Mouse (Mus musculus) megakaryocyte, adult 5-6 weeks (primary cell): ENCODE results near the gene Ube2n. TPM values are rescaled to one million over a fixed set of nuclear protein-coding genes. Genes with fewer than 3 reads are reported as not detected.

ENCODE experiments used
- ATAC-seq: 2 replicates; pipeline ENCODE4 v1.8.0; 2016; ENCODE audit warnings: mild to moderate bottlenecking, inconsistent platforms; ENCODE audit not compliant: poor library complexity, severe bottlenecking
- total RNA-seq, 2 experiments: library from RNA; stranded (forward) in 1 of 2; stranded (reverse) in 1 of 2; fragments of 153-499, 151-499 nt in 1 of 2; fragments of 221-1000, 200-1000 nt in 1 of 2; gene quantifications; 2 replicates each; pipeline versions ENCODE4 v1.2.3 to v1.2.4; 2015 to 2017

The Ube2n gene
- total RNA-seq (2015) (344 and 363 TPM in 2 replicates), total RNA-seq (2017) (135 and 144 TPM in 2 replicates)

DNA sequence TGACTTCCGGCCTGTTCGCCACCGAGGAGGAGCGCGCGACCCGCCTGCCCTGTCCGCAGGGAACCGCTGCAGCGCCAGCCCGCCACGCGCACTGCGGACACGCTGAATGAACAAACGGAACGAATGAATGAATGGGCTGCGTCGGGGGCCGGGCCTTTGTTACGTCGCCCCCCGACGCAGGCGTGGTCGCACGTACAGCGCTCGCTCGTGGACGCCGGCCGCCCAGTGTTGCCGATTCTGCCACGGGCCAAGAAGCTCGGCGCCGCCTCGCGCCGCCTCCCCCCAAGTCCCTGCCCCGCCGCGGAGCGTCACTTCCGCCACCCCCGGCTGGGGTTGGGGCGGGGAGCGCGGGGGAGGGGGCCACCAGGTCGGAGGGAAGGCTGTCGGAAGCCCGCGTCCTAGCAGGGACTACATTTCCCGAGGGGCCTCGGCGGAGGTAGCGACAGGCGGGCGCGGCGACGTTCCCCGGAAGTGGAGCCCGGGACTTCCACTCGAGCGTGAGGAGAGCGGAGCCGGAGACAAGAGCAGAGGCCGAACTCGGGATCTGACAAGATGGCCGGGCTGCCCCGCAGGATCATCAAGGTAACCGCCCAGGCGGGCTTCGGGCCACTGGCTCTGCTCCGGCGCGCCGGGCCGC lies at the start of gene Ube2n:
Gene Ube2n, plus strand, starts transcription at position 490 of the 637 bp plus-strand sequence.
- peak; percentile 88 for ATAC-seq

DNA sequence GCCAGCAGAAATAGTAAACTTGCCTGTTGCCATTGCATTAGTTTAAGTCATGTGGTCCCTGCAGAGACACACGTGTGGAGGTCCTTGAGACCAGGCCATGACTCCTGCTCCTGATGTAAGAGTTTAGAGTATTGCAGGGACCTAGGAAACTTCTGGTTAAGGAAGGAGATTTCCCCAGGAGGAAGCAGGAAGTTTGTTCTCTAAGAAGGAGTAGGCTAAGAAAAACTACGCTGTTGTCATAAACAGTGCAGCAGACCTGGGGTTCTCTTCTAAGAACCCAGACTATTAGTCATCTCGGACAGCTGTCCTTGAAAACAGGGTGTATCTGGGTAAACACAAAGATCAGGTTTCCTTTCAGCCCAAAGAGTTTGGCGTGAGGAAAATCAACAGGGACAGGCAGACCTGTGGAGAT lies 49.5 kb upstream of the Ube2n start:
- ATAC-seq, result no peak

DNA sequence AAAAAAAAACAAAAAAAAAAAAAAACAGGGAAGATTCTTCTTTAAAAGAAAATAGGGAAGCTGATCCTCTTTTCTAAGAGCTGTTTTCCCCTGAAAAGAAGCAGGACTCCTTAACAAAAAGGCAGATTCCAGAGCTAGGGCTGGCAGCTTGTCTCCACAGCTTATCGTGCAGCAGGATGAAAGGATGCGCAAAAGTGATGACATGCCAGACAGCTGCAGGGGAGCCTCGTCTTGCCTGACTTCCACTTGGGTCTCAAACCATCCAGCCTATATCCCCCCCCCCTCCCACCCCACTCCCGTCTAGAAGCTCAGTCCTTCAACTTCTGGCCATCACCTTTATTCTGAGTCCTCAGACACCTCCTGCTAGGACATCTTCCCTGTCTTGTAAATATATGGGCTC lies 46.1 kb upstream of the Ube2n start:
- no peak for ATAC-seq

DNA sequence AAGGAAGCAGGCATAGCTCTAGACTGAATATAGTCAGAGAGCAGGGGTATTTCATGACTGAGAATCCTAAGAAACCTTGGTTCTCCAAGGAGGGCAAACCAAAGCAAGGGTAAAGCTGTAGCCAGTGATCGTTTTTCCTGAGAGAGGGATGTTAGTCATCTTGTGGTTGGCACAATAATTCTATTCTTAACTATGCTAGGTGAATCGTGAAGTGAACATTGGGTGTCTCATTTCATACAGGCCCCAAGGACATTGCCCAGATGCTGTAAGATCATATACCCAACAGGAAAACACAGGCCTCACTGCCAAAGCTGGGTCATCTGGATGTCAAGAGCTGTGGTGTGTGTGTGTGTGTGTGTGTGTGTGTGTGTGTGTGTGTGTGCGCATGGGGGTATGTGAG lies 43.8 kb upstream of the Ube2n start:
- no peak for ATAC-seq

DNA sequence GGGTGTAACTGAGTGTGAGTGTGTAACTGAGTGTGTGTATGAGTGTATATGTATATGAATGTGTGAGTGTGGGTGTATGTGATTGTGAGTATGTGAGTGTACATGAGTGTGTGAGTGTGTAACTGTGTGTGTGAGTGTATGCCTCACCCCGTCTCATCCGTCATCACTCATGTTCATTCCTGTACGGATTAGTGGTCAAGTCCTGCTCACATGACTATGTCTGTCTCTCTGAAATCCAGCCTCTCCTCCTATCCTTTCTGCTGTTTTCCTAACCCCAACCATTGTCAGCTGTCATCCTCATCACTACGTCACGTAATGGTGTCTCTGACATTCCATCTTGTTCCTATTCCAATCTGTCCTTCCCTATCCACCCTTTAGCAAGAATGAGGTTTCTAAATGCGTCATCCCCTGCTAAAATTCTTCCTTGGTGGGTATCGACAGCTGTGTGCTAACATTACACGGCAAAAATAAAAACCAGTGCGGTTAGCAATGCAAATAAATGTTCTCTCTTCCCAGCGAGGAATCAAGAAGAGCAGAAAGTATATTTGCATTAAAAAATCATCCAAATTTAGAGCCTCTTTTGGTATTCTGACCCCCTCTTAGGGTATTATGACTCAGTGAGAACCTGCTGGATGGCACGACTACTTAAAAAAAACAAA lies 42.9 kb upstream of the Ube2n start:
- no peak for ATAC-seq

DNA sequence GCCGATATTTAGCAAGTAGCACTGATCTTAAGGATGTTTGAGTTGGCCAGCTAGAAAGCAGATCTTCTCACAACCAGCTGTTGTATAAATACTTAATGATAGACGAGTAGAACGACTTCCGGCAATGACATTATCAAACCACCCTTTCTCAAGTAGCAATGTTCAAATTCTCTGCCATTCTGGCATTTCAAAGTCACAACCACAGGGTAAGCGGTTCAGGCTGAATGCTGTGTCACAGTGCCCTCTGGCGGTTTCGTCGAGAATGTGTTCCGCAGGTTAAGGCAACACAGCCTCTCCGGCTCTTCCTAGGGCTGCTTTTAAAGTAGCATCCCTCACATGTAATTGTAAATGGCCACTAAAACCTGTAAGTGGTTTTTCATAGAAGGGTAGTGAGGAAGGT lies 39.0 kb upstream of the Ube2n start:
- ATAC-seq, result peak; percentile 99

DNA sequence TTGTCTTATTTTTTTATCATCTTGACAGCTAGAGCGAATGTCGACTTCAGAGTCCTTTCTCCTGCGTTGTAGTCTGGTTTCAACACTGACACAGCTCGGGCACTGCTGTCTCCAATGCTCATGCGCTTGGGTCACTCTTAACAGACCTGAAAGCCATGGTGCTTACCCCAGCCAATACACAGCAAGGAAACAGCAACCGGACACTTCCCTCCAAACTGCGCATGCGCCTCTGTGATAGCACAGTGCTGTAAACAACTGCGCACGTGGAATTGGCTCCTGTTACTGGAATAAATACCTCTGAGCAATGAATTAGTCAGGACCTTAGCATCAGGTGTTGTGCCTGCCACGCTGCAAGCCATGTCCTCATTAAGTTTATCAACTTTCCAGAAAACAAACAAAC lies 37.4 kb upstream of the Ube2n start:
- ATAC-seq, result no peak

DNA sequence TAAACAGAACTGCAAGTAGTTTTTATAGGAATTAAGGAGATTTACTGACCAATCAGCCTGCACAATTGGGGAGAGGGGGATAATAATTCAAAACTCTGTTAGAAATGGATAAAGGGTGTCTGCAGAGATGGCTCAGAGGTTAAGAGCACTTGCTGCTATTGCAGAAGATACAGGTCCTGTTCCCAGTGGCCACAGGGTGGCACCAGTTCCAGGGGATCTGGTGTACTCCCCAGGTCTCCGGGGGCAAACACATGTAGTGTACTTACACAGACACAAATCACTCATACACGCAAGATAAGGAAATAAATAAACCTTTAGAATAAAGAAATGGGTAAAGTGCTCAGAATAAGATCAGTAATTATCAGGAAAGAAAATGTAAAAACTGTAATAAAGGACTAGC lies 25.3 kb upstream of the Ube2n start:
- no peak for ATAC-seq

DNA sequence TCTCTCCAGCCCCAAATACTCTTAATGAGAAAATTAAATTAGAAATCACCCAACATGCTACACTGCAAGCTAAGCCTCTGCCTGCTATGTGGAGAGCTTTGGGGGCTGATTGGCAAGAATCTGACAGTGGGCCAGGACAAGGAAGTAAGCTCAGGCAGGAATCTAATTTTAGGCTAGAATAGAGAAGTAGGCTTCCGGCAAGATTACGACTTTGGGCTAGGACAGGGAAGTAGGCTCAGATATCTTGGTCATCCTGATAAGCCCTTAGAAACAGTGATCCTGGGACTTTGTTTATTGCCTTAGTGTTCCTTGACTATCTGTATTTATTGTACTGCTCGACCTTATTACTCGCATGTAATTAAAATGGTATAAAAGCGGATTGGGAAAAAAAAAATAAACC lies 20.7 kb upstream of the Ube2n start:
- ATAC-seq, result no peak

DNA sequence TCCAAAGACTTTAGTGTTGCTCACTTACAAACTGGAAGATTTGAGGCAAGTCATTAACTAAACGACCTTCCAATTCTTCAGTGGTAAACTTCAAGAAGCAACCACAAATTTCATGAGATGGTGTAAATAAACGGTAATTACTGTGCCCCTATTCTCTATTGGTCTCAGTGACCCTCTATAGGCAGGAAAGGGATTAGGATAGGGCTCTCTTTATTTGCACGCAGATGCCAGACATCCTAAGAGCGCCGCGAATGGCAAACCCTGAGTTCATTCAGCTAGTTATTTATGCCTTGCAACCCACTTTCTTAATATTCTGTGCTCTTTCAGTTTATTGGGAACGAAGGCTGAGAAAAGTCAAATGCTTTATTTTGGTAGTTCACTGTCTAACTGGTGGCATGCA lies 13.9 kb upstream of the Ube2n start:
- no peak for ATAC-seq

DNA sequence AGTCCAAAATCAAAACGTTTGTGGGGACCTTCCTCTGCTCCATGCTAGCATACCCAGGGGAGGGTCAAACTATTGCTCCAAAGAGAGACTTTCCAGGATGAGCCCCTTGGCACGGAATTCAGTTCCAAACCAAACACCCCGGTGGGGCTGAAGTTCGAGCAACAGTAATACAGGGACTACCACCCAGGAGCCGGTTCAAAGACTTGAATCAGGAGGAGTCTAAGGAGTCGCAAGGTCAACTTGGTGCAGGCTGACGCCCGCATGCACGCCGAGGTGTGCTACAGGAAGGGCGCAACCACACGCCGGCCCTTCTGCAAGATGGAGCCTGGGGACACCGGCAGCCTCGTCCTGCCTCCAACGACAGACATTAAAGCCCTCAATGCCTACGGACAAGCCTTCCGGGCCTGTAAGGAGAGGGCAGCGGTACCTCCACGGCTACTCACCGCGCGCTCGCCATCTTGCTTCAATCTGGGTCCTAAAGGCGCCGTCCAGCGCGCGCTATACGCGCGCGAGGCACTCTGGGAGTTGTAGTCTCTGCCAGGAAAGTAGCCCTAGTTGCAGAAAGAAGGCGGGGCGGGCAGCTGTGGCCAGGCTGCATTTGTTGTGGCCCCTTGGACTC lies 13.4 kb upstream of the Ube2n start, which contains the start of gene Mrpl42:
Gene Mrpl42, minus strand, starts transcription at position 478 of the 619 bp plus-strand sequence.
- peak; percentile 100 for ATAC-seq

DNA sequence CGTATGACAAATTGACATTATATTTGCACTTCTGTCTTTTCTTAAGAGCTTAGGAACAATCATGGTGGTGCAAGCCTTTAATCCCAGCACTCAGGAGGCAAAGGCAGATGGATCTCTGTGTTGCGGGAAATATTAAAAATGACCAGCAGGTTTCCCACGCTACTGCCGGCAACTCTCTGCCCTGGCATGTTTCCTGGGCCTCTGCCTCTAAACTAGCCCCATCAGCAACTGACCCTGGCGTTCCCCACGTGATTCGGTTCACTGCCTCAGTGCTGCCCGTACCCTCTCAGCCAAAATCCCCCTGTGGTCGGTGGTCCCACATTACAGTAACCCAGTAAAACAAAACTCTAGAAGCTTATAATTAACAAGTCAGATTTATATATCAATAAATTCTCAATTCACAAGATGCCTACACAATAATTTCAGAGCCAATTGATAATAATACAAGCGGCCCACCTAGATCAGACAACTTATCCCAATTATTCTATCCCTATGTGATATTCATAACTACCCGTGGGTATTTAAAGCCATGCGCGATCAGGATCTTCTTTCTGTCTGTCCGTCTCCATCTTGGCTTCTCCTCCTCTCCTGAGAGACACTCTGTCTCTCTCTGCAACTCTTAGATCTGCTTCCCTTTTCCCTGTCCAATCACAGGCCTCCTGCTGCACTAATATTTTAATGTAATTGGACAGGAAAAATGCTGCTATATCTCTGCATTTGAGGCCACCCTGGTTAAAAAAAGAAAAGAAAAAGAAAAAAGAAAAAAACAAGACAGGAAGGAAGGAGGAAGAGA lies 11.3 kb upstream of the Ube2n start:
- ATAC-seq, result no peak

DNA sequence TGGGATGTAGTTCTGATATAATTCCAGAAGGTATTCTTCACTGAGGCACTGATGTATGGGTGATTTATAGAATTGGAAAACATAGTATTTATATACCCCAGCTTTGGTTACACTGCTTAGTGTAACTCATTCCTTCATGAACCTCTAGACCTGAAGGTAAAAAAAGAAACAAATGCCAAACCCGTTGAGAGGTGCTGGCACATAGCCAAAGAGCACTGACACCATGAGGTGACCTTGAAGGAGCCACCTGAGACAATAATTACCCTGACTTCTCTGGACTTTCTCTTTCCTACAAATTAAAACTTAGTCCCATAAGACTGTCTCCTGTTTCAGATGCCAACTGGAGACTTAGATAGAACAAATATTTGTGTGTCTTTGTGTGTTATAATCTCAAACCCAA lies 10.6 kb upstream of the Ube2n start:
- no peak for ATAC-seq

DNA sequence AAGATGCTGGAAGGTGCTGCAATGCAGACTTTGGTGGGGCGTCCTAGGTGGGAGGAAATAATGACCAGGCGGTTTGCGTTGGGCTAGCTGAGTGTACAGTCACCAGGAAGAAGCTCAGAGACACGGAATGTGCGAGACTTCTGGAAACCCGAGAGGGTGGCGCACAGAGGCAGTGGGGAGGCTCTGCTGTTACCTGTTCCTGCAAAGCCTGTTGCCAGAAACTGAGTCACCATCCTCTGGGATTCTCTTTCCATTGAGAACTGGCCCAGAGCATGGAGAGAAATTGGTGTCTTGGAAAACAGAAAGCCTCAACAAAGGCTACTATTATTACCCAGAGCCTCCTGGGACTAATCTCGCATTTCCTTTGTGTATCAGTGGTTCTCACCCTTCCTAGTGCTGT lies 6.8 kb upstream of the Ube2n start:
- ATAC-seq, result no peak

DNA sequence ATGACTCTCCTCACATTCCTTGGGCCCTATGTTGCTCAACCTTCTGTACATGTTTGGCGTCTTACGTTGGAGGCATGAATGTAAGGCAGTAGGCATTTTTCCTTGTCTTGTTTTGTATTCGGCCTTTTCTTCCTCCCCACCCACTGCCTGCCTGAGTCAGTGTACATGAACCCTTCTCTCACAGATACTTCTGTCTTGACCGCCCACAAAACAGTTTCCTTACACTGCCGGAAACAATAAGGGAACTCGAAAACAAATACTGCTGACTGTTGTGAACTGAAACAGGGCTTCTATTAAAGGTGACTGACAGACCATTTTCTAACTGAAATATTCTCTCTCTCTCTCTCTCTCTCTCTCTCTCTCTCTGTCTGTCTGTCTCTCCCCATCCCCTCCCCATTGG lies 6.2 kb upstream of the Ube2n start:
- ATAC-seq, result peak; percentile 88

DNA sequence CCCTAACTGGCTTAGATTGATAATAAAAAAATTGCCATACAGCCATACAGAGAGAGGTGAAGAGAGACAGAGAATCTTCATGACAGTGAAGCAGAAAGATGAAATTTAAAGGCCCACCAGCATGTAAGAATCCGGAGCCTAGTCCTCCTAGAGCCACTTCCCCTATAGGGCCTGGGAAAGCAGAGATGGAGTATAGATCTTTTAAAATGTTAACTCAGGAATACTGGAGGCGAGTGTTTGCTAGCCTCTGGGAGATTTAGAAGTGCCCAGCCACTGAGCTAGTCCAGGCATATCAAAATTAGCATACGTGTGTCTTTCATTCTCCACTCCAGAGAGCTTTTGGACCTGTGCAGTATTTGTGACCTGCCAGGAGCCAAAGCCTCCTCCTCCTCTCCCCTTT lies 5.7 kb upstream of the Ube2n start:
- no peak for ATAC-seq

DNA sequence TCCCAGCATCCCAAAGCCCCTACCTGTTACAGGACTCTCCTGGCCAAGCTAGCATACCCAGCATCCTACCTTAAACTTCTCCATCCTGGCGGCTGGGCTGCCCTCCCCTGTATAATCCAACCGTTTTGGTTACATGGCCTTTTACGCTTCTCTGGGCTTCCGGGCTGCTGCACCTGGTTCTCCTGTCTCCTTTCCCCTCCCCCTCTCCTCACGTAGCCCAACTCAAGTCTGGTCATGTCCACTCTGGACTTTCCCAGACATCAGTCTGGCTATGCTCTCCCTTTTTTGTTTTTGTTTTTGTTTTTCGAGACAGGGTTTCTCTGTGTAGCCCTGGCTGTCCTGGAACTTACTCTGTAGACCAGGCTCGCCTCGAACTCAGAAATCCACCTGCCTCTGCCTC lies 2.3 kb upstream of the Ube2n start:
- no peak for ATAC-seq

DNA sequence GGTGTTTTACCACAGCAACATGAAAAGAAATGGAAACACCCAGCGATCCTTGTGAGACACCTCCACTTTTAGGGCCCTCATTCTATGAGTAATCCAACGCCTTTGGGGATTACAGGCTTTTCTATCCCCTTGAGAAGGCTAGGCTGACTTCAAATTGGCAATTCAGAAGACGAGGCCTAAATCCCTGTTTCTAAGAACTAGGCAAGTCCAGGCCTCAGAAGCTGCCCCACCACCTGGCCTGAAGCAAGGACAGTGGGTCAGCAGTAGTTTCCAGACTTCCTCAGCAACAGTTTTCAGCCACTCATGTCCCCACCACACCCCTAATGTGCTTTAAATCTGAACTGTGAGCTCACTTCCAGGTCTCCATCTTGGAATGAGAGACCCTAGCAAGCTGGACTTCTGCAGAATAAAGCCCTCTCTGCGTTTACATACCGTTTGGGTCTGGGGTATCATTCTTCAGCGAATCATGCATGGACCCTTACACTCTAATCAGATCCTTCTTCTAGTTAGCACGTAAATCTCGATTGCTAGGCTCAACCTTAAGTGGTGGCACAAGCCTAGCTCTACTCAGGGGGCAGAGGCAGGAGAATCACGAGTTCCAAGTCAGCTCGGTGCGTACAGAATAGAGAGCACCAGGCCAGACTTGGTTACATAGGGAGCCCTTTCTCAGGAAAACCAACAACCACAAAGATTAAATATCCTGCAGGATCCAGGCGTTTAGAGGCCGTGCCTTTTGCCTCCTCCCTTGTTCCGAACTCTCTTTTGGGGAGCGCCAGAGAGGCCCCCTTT lies 983 bp upstream of the Ube2n start:
- no peak for ATAC-seq

DNA sequence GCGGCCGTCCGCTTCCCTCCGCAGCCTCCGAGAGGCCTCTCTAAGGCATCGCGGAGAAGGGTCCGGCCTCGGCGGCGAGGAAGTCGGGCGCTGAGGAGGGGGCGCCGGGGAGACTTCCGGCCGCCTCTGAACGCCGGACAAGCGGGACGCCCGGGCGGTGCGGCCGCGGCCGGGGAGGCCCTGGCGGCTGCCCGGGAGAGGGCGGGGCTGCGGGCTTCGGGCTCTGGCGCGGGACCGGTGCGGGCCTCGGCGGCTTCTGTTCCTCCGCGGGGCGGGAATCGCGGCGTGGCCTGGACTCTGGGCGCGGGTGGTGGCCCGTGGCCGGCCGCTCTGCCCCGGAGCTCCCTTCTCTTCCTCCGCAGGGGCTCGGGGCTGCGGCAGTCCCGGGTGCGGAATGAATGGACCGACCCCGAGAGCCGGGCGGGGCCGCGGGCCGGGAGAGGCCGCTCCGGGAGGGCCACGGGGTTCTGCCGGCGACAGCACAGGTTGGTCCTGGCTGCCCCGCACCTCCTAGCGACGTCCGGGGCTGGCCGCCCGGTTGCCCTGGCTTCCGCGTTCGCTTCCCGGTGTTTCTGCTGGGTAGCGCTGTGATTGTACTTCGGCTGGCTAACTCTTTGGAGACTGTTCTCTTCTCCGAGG lies 467 bp downstream of the Ube2n start:
- ATAC-seq, result peak; percentile 33

DNA sequence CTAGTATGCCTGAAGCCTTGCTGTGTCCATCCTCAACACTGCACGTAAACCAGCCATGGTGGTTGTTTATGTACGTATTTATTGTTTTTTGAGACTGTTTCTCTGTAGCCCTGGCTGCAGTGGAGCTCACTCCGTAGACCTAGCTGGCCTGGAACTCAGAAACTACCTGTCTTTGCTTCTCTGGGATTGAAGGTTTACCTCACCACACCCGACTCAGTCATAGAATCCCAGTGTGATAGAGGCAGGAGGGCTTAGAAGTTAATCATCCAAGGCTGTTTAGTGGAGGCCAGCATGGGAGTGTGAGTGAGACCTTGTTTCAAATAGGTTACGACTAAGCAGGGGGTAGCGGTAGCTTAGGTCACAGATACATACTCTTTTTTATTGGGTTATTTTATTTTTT lies 2.7 kb downstream of the Ube2n start:
- ATAC-seq, result no peak
